Mouse (Mus musculus): Measurements from ENCODE around the gene Hyls1.
A peak's percentile ranks its signal among the peaks of the same experiment; 100 is the strongest.

- TF ChIP-seq CTCF (IDR thresholded peaks at IDR 0.05; ENCODE audit: control insufficient read depth, insufficient read depth, insufficient replicate concordance, low read depth, low read length) = no peak
- peak; percentile 94 for TF ChIP-seq POLR2A (IDR thresholded peaks at IDR 0.05; ENCODE audit: control insufficient read depth, low read depth, low read length)
Observed at GRCm38 (mm10) chr9:35569571-35570534, at the start of gene Hyls1, which contains the start of gene Pate2.

All from testis, adult 2 months (tissue).